Mouse (Mus musculus): ENCODE measurements around the gene Rapgefl1. TPM values are rescaled to one million over a fixed set of nuclear protein-coding genes. Genes with fewer than 3 reads are reported as not detected.
"Not testable (repeated sequence)": the region's sequence is repeated elsewhere in the genome, so short reads cannot be mapped to it uniquely, and the experiment has no call there.

Gene Rapgefl1
- total RNA-seq, 2 experiments from 2014 or later, result 1.3 TPM

DNA sequence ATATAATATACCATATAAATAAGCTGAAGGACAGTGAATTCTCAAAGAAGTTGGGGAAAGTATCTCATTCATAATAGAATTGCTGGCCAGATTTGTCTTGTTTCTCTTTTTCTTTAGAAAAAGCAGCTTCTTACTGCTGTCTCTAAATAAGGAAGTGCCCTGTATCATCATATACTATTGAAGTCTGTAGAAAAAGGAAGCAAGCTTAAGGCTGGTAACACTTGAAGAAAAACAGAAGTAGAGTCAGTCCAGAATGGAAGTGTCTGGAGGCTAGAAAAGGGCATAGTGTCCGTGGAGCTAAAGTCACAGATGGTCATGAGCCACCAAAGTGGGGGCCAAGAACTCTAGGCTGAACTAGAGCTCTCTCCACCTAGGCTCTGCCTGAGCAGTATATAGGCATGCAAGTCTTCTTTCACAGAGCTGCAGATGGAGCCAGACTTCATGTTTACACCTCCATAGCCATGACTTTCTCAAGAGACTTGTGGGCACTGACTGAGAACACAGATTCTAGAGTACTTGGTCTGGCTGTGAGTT lies 19.8 kb upstream of the Rapgefl1 start:
- no peak for DNase-seq

DNA sequence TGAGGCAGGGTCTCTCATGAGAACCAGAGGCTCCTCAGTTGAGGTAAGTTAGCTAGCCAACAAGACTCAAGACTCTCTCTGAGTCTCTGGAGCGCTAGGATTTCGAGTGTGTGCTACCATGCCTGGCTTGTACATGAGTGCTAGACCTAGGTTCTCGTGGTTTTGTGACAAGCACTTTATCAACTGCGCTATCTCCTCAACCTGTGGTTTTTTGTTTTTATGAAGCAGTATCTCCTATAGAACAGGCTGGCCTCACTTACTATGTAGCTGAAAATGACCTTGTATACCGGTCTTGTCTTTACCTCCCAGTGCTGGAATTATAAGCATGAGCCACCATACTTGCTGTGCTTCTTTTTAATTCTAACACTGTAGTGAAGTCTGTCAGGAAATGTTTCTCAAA lies 15.6 kb upstream of the Rapgefl1 start:
- no peak for DNase-seq

DNA sequence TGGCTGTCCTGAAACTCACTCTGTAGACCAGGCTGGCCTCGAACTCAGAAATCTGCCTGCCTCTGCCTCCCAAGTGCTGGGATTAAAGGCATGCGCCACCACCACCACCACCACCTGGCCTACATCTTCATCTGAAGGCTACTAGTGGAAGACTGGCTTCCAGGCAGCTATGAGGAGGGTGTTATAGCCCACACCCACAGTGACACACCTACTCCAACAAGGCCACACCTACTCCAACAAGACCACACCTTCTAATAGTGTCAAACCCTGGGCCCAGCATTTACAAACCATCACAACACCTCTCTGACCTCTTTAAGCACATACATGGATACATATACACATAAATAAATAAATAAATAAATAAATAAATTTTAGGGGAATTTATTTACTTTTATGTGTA lies 10.5 kb upstream of the Rapgefl1 start:
- not testable (repeated sequence) for DNase-seq

DNA sequence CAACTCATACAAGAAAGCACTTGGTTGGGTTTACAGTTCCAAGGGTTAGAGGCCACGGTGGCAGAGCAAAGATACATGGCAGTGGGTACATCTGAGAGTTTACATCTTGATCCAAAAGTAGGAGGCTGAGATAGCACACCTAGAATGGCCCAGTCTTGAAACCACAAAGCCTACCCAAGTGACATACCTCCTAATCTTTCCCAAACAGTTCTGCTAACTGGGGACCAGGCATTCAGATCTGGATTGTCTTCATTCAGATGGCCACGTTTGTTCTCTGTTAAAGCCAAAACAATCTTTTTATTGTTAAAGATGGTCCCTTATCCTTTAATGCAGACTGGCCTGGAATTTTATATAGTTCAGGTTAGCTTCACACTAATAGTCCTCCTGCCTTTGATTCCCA lies 8.7 kb upstream of the Rapgefl1 start:
- no peak for DNase-seq

DNA sequence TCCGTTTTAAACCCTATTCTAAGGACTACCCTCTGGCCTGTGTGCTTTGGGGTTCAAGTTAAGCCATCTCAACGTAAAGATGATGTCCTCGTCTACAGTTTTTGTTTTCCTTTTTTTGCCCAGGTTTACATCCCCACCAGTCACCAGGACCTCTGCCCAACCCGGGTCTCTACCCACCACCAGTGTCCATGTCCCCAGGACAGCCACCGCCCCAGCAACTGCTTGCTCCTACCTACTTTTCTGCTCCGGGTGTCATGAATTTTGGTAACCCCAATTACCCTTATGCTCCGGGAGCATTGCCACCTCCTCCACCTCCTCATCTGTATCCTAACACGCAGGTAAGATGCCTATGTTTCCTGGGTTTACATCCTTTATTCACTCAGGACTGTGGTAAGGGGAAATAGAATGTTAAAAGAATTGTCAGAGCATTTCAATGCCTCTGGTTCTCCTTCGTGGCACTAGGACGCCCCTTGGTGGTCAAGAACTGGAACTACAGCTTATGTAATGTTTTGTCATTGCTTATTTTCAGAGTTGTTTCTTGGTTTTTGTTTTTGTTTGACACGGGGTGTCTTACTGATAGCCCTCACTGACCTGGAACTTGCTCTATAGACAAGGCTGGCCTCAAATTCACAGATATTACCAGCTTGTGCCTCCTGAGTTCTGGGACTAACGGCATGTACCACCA lies 7.4 kb upstream of the Rapgefl1 start:
- peak; percentile 50 for DNase-seq

DNA sequence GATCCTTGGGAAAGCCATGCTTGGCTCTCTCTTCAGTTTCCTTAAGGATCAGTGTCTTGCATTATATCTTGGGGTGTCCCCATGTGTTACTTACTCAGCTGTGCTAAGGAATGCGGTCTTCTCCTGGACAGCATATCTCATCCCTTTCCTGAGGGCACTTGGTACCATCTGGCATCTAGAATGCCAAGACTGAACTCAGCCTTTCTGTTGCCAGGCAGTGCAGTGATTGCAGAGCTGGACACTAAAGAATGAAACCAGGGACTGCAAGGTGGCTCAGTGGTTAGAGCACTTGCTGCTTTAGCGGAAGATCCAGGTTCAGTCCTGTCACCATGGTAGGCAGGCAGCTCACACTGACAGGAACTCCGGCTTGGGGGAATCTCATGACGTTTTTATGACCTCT lies 6.7 kb upstream of the Rapgefl1 start:
- no peak for DNase-seq

DNA sequence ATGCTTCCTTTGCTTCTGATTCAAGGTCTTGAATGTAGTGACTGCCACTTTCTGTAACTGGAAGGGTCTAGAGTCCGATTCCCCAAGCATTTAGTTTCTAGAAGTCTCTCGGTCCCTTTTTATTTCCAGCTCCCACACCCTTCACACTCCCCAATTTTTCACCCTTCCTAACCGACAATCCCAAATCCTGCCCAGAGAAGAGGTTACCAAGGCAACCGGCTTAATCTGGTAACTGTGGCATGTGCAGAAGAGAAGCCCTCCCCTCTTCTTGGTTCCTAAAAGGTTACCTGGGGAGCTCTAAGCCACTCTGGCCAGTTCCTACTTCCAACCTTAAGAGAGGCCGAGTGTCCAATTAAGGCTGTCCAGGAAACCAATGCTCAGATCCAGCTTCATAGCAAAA lies 1.3 kb upstream of the Rapgefl1 start:
- no peak for DNase-seq

DNA sequence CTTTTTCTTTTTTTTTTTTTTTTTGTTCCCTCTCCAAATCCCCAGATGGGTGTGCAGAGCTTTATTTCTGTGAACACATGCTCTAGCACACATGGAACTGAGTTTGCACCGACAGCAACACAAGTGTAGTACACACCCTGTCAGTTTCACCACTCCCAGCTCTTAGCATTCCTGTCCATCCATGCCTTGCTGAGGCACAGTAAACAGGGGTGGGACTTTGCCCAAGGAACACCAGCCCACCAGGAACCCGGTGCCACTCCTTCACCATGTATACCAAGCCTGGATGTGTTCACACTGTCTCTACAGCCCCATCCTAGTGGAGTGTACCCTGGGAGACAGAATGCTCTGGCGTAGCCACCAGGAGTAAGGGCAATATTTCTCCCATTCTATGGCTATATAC lies 860 bp upstream of the Rapgefl1 start:
- DNase-seq, result no peak

DNA sequence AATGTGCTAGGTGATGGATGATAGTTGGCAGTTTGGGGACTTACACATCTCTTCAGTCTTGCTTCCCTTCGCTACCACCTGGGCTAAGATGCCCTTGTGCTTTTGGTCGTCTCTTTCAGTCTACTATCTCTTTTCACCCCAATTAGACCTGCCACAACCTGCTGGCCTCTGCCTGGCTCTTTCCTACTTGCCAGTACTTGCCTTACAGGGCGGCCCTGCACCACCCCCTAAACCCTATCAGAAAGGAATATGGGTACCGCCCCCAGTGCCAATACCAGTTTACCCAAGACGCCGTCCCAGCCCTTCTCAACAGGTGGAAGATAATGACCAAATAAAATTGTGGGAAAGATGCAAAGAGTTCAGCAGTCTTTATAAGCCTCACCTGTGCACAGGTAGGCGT lies 457 bp upstream of the Rapgefl1 start:
- no peak for DNase-seq

DNA sequence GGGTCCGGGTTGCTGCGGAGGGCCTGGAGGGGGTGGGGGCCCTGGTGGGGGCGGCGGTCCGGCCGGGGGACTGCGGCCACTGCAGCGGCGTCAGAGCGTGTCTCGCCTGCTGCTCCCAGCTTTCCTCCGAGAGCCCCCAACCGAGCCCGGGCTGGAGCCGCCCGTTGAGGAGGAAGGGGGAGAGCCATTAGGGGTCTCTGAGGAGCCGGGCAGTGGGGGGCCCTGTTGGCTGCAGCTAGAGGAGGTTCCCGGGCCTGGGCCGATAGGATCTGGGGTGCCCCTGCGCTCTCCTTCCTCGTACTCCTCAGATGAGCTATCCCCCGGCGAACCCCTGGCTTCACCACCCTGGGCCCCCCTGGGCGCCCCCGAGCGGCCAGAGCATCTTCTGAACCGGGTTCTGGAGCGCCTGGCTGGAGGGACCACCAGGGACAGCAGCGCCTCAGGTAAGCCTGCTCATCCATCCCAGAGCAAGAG lies 683 bp downstream of the Rapgefl1 start:
- DNase-seq, result no peak

DNA sequence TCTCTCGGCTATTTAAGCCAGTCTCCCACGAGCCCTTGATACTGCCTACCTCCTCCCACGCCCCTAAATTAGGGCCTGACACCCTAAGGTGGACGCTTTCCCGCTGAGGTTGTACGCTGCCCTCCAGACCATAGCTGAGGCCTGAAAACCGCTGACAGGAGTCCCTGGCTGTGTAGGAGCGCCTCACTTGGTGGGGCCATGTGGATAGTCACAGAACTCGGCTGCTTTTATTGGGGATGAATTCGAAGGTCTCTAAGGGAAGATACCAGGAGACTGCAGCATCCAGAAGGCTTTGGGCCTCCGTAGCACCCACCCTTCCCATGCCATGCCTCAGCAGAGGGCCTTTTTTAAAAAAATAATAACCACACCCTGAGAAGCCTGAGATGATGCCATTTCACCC lies 1.3 kb downstream of the Rapgefl1 start:
- no peak for DNase-seq

DNA sequence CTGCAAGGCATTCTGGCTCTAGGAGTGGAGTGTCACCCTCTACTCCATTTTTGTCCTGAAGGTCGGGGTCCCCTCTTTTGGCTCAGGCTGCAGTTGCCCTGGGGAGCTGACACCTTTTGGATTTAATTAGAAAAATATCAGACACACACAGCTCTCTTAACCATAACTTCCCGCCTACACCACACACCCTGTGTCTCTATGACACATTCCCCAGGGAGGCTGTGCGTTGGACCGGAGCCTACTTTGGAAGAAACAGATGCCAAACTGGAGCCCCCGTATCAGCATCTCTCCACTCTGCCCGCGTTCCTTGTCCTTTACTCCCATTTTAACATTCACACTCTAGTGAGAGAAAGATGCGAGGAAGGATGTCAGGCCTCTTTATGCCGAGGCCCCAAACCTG lies 1.9 kb downstream of the Rapgefl1 start:
- peak; percentile 39 for DNase-seq

DNA sequence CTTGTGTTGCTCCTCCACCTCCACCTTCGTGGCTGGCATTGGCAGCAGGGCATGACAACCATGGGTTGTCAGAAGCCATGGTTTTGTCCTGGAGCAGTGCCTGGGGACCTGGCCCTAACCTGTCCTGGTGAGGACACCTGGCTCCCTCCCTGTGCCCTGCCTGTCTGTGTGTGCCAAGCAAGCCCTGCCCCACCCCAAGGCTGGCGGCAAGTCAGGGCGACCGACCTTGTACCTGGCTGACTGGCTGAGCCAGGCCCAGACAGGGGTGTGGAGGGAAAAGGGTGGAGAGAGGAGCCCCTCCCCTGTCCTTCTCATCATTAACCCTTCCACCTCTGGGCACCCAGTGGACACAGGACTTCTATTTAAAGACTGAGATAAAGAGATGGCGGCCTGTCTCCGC lies 2.8 kb downstream of the Rapgefl1 start:
- no peak for DNase-seq

DNA sequence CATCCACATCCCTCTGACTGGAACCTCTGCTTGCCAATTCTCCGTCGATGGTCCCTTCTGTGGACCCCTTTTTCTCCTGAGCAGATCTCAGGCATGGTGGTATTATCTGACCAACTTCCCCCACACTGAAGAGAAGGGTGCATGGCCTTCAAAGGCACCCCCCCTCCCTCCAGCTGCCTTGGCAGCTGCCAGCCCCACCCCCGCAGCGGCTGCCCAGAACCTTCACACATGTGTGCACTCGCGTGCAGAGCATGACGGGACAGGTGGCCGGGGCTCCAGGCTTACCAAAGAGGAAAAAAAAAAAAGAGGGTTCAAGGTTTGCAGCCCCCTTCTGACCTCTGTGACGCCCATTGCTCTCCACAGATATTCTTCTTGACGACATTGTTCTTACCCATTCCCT lies 3.3 kb downstream of the Rapgefl1 start:
- no peak for DNase-seq

DNA sequence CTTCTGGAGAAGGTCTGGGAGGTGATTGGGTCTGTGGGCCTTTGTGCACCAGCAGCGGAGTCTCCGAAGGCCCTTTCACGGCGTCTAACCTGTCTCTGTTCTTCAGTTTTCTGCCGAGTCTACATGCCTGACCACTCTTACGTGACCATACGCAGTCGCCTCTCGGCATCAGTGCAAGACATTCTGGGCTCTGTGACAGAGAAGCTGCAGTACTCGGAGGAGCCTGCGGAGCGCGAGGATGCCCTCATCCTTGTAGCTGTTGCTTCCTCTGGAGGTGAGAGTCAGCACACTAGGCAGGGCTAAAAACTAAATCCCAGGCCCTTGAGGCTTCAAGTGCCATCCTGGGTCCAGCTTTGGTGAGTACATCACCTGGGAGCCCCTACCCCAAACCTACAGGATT lies 9.4 kb downstream of the Rapgefl1 start:
- DNase-seq, result no peak

DNA sequence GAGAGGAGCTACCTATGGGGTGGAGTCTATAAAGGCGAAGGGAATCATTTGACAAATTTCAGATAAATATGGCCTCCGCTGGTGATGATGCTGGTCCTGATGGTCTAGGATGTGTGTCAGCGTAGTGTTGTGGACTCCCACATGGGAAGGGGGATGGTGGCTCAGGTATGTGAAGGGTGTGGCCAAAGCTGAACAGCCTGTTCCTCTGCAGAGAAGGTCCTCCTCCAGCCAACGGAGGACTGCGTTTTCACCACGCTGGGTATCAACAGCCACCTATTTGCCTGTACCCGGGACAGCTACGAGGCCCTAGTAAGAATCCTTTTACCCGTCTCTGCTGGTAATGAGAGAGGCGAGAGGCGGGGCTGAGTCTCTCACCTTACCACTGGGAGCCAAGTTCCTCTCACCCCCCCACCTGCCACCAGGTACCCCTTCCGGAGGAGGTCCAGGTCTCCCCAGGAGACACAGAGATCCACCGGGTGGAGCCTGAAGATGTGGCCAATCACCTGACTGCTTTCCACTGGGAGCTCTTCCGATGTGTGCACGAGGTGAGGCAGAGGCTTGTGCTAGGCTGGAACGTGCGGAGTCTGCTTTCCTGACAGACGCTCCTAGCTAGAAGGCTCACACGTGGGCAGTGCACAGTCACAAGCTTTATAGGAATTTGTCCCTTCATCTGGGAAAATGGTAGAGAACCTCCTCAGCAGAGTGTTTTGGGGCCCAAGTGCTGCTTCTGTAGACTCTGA lies 10.4 kb downstream of the Rapgefl1 start:
- DNase-seq, result no peak

DNA sequence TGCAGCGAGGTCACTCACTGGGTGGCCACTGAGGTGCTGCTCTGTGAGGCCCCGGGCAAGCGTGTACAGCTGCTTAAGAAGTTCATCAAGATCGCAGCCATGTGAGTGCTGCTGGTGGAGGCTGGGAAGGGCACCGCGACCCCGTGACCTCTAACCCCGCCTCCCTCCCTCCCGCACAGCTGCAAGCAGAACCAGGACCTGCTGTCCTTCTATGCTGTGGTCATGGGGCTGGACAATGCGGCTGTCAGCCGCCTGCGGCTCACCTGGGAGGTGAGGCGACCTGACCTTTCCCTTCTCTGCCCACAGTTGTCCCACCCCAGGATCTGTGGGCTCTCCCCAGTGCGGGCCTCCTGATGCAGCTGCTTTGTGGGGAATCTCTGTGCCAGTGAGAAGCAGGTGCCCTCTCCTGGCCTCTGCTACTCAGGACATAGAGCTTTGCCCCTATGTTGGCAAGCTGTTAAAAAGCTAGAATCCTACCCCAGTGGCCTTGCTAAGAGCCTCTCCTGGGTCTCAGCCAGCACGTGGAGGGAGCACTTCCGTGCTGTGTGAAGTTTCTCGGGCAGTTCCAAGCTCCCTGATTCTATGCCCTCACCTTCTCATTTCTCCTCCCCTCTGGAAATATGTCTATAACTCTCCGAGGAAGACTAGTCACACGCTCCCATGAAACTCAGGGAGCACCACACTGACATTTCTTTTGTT lies 12.8 kb downstream of the Rapgefl1 start:
- no peak for DNase-seq

DNA sequence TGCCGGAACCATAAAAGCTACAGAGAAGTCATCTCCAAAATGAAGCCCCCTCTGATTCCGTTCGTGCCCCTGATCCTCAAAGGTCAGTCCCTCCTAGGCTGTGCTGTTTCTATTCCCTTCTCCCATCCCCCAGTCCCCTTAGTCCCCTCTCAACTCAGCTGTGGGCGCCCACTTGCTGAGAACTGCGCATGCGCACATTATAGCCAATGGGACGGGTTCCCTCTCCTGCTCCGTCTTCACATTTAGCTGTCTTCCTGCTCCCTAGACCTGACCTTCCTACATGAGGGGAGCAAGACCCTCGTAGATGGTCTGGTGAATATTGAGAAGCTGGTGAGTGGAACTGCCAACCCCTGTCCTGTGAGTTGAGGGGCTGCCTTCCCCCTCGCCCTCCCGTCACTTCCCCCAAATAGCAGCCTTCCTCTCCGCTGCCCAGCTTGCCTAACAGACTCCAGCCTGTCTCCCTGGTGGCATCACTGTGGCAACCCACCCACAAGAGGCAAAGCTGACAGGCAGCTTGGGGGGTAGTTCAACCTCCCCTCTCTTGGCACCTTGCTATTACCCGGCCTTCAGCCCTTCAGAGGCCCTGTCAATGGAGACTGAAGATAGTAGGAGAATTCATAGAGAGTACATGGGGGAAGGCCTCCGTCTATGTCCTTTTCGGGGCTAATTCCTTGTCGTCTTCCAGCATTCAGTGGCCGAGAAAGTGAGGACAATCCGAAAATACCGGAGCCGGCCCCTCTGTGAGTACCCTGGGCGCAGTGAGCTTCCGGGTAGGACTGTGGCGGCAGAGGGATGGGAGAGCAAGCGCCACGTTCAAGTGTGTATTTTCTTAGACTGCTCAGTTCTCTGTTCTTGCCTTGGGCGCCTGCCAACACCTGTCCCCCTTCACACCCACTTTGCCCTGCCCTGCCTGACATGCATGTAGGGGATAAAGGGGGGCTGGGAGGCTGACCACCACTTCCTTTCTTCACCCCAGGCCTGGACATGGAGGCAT lies 13.8 kb downstream of the Rapgefl1 start:
- no peak for DNase-seq

DNA sequence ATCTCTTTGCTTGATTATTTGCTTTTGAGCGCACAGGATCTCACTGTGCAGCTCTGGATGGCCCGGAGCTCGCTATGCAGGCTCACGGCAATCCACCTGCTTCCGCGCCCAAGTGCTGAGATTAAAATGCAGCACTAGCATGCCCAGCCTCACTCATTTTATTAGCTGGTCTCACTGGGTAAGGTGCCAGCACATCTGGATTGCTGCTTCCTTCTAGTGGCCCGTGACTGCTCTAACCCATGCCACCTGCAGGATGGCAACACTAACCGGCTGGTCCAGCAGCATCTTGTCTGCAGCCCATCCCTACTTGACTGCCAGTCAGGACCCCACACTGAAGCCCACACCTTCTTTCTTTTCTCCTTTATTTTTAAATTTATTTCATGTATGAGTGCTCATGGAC lies 17.5 kb downstream of the Rapgefl1 start:
- DNase-seq, result no peak

DNA sequence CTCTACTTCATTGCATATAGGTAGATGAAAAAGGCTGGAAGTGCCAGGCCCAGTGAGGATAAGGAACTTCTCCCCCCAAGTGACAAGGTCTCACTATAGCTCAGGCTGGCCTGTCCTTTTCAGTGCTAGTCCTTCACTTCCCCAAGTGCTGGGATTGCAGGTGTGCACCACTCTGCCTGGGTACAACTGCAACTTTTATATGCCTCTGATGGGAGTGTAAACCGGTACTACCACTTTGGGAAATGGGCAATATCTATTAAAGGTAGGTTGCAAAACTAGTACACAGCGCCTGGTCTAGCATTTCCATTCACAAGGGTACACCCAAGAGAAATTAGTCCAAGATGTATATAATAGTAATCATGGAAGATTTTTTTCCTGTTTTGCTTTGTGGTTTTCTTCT lies 18.1 kb downstream of the Rapgefl1 start:
- DNase-seq, result no peak

DNA sequence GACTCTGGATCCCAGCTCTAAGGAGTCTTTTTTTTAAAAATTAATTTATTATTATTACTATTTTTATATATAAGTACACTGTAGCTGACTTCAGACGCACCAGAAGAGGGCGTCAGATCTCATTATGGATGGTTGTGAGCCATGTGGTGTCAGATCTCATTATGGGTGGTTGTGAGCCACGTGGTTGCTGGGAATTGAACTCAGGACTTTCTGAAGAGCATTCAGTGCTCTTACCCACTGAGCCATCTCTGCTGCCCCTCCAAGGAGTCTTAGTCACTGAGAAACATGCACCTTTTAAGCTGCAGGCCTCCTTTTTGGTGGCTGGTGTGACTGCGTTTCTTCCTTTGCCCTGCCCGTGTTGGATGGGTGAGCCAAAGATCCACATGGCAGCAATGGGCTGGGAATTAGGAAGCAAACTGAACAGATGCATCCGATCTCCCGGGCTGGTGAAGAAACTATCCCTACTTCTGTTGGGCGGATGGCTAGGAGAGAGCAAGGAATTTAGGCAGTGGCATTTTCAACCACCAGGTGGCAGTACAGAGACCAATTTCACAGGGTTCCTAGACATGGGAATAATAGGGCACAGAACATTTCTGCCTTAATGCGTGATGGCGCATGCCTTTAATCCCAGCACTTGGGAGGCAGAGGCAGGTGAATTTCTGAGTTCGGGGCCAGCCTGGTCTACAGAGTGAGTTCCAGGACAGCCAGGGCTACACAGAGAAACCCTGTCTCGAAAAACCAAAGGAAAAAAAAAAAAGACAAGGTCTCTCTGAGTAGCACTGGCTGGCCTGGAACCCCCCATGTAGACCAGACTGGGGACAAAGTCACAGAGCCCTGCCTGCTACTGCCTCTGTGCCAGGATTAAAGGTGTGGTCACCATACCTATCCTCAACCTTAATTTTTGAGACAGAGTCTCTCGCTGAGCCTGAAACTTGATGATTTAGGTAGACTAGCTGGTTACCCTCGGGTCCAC lies 22.5 kb downstream of the Rapgefl1 start:
- peak; percentile 95 for DNase-seq

Data from heart, postnatal 4 days (tissue).